Mouse (Mus musculus) left cerebral cortex, adult 8-10 months (tissue): ENCODE measurements at regions not wholly inside any gene's neighbourhood (a gene's known extent, or its start where the extent isn't known, plus 50 kb on each side); places are given as distances from the start of the nearest gene placed in this dataset.

Experiments used
- DNase-seq, 2 experiments: peaks; one replicate each; pipeline ENCODE4 v3.0.0; 2022; ENCODE audit warnings: low spot score in 2 of 2

- no peak for DNase-seq
Observed at GRCm38 (mm10) chr10:100882584-100882983, 292.3 kb downstream of the 1700017N19Rik start.

GRCm38 (mm10) chr10:100922976-100923375 is 332.7 kb downstream of the 1700017N19Rik start:
- DNase-seq, result no peak

GRCm38 (mm10) chr10:100927086-100927485 is 336.8 kb downstream of the 1700017N19Rik start:
- DNase-seq, result no peak

GRCm38 (mm10) chr10:100931739-100932138 is 341.5 kb downstream of the 1700017N19Rik start:
- DNase-seq, result no peak

GRCm38 (mm10) chr10:100958371-100958770 is 368.1 kb downstream of the 1700017N19Rik start:
- no peak for DNase-seq

GRCm38 (mm10) chr10:101003469-101003868 is 413.2 kb downstream of the 1700017N19Rik start:
- no peak for DNase-seq

GRCm38 (mm10) chr10:101004687-101005086 is 414.4 kb downstream of the 1700017N19Rik start:
- DNase-seq, result no peak

GRCm38 (mm10) chr10:101015416-101015815 is 425.1 kb downstream of the 1700017N19Rik start:
- DNase-seq, result no peak

GRCm38 (mm10) chr10:101038630-101039029 is 448.3 kb downstream of the 1700017N19Rik start:
- DNase-seq, result no peak

GRCm38 (mm10) chr10:101039034-101039433 is 448.8 kb downstream of the 1700017N19Rik start:
- no peak for DNase-seq
